Mouse (Mus musculus) brain, embryonic 14.5 days (tissue): Measurements from ENCODE around the gene Ddc.

Experiments
- CTCF ChIP-seq: fragments of 200-500 bp; IDR thresholded peaks from 2 replicates; pipeline ENCODE4 v1.5.1; 2012; ENCODE audit warnings: inconsistent platforms, mild to moderate bottlenecking, moderate library complexity, borderline replicate concordance; ENCODE audit not compliant: insufficient read depth, insufficient read length; ENCODE audit errors: extremely low read depth
- POLR2A ChIP-seq: fragments of 200-500 bp; IDR thresholded peaks from 2 replicates; pipeline ENCODE4 v1.6.1; 2012; ENCODE audit warnings: mild to moderate bottlenecking, inconsistent platforms, borderline replicate concordance; ENCODE audit not compliant: poor library complexity, insufficient read depth, insufficient read length, severe bottlenecking; ENCODE audit errors: extremely low read depth

GRCm38 (mm10) chr11:11932102-11932789 lies 34.3 kb upstream of the Ddc start:
- TF ChIP-seq CTCF (no peak), POLR2A (no peak)
